Mouse (Mus musculus) midbrain, embryonic 16.5 days (tissue): ENCODE results near the gene Zfp655. TPM values are rescaled to one million over a fixed set of nuclear protein-coding genes. Genes with fewer than 3 reads are reported as not detected.
"Not testable (repeated sequence)": the region's sequence is repeated elsewhere in the genome, so short reads cannot be mapped to it uniquely, and the experiment has no call there.

Experiments used
- ATAC-seq: fragments of 200-750 bp; cut with Nextera tagmentation; 2 replicates; pipeline ENCODE4 v1.8.0; 2017; ENCODE audit warnings: moderate TSS enrichment
- H3K27ac ChIP-seq: fragments of 300-500 bp; sonication (generic); 2 replicates; pipeline ENCODE4 v1.5.1; 2014; ENCODE audit warnings: mild to moderate bottlenecking, low read length, mixed read lengths
- H3K27me3 ChIP-seq: fragments of 300-500 bp; sonication (generic); 2 replicates; pipeline ENCODE4 v1.6.1; 2014; ENCODE audit warnings: low read depth, low read length, mixed read lengths; ENCODE audit not compliant: control insufficient read depth, insufficient read depth
- H3K36me3 ChIP-seq: fragments of 300-500 bp; sonication (generic); 2 replicates; pipeline ENCODE4 v1.6.1; 2014; ENCODE audit warnings: mild to moderate bottlenecking, low read length, moderate library complexity, mixed read lengths; ENCODE audit not compliant: control insufficient read depth, insufficient read depth
- H3K4me1 ChIP-seq: fragments of 300-500 bp; sonication (generic); 2 replicates; pipeline ENCODE4 v1.6.1; 2014; ENCODE audit warnings: mild to moderate bottlenecking, low read length, mixed read lengths; ENCODE audit not compliant: control insufficient read depth, insufficient read depth
- H3K4me2 ChIP-seq: fragments of 300-500 bp; sonication (generic); 2 replicates; pipeline ENCODE4 v1.6.1; 2014; ENCODE audit warnings: mild to moderate bottlenecking, low read length, mixed read lengths
- H3K4me3 ChIP-seq: fragments of 300-500 bp; sonication (generic); 2 replicates; pipeline ENCODE4 v1.5.1; 2014; ENCODE audit warnings: low read depth, mild to moderate bottlenecking, low read length, moderate library complexity, mixed read lengths
- H3K9ac ChIP-seq: fragments of 300-500 bp; sonication (generic); 2 replicates; pipeline ENCODE4 v1.6.1; 2014; ENCODE audit warnings: low read depth, low read length, mixed read lengths
- H3K9me3 ChIP-seq: fragments of 300-500 bp; sonication (generic); replicated peaks from 2 replicates; pipeline ENCODE4 v1.6.1; 2014; ENCODE audit warnings: mild to moderate bottlenecking, low read length, mixed read lengths; ENCODE audit not compliant: control insufficient read depth, poor library complexity, severe bottlenecking
- WGBS: fragments of 180-500 bp; shearing (Covaris S2); extraction: QIAGEN DNeasy Blood & Tissue Kit; methylation state at CpG from one replicate; pipeline ENCODE4 v1.1.7; 2014; 5-methylcytosine and 5-hydroxymethylcytosine counted together
- polyA plus RNA-seq: library from polyadenylated mRNA; unstranded; fragments of >200 nt; fragmentation: Nextera tagmentation; extraction: Ambion mirVana; gene quantifications from 2 replicates; pipeline ENCODE4 v1.2.1, GENCODE M21; 2015

Zfp655 gene
- polyA plus RNA-seq, 1 experiment from 2014 or later, result 32.9 TPM

DNA sequence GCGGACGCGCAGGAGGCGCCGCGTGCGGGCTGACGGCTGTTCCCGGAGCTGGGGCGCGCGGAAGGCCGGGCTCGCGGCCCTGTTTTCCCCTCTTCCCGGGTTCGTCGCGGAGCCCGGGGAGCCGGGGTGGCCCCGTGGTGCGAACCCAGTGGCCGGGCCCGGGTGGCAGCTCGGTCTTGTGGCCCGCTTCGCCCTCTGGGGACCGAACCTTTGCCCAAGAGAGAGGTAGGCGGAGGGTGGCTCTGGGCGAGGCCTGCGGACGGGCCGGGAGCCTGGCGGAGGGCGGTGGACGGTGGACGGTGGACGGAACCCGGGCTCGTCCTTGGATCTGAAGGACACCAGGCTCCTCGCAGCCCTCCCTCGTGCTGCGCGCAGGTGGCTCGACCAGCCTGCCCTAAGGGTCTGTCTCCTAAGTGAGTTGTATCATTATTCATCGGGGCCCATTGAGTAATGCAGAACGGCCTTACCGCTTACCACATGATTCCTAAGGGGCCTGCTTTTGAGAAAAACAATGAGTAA is 437 bp downstream of the Zfp655 start:
- ATAC-seq, result peak; percentile 82
- WGBS, result under 1% methylated on average over 49 of the region's 49 CpGs

GRCm38 (mm10) chr5:145234636-145235035 is 3.1 kb downstream of the Zfp655 start:
- H3K4me3 ChIP-seq, result no peak overlapping the region
- H3K27me3 ChIP-seq, result no peaks in the 10 kb centered on the region
- ATAC-seq, result no peak
- no peak overlapping the region for H3K9ac ChIP-seq
- H3K4me1 ChIP-seq, result peaks cover 15% of the 10 kb centered on the region
- H3K9me3 ChIP-seq, result no peaks in the 10 kb centered on the region
- no peak overlapping the region for H3K4me2 ChIP-seq
- H3K27ac ChIP-seq, result no peak overlapping the region
- peaks cover 20% of the 10 kb centered on the region for H3K36me3 ChIP-seq

More for the DNA sequence above, 437 bp downstream of the Zfp655 start:
- Histone ChIP-seq H3K36me3 (peaks cover 5% of the 10 kb centered on the region), H3K27me3 (no peaks in the 10 kb centered on the region), H3K4me3 (peak overlapping the region; percentile 100), H3K9me3 (no peaks in the 10 kb centered on the region), H3K9ac (peak overlapping the region; percentile 98), H3K4me2 (peak overlapping the region; percentile 89), H3K27ac (peak overlapping the region; percentile 90), H3K4me1 (peaks cover 15% of the 10 kb centered on the region)

GRCm38 (mm10) chr5:145249520-145249919 is 18.0 kb downstream of the Zfp655 start:
- no peak overlapping the region for H3K4me2 ChIP-seq
- H3K4me3 ChIP-seq, result no peak overlapping the region
- no peaks in the 10 kb centered on the region for H3K27me3 ChIP-seq
- no peaks in the 10 kb centered on the region for H3K4me1 ChIP-seq
- no peak overlapping the region for H3K9ac ChIP-seq
- 93% methylated on average over 3 of the region's 3 CpGs for WGBS
- no peak for ATAC-seq
- no peaks in the 10 kb centered on the region for H3K9me3 ChIP-seq
- H3K36me3 ChIP-seq, result peaks cover 17% of the 10 kb centered on the region; the same call in 1 of the 2 replicates
- no peak overlapping the region for H3K27ac ChIP-seq

DNA sequence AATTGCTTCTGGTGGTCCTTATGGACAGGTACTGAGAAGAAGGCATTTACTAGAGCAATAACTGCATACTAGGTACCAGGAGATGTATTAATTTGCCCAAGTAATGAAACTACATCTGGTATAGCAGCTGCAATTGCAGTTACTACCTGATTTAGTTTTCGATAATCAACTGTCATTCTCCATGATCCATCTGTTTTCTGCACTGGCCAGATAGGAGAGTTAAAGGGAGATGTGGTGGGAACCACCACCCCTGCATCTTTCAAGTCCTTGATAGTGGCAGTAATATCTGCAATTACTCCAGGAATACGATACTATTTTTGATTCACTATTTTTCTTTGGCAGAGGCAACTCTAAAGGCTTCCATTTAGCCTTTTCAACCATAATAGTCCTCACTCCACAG is 42.1 kb downstream of the Zfp655 start:
- ATAC-seq, H3K4me3 ChIP-seq, H3K4me2 ChIP-seq, H3K36me3 ChIP-seq, H3K4me1 ChIP-seq, H3K9ac ChIP-seq, H3K27ac ChIP-seq, H3K9me3 ChIP-seq, H3K27me3 ChIP-seq: not testable (repeated sequence)
- 83% methylated on average over 2 of the region's 2 CpGs for WGBS

DNA sequence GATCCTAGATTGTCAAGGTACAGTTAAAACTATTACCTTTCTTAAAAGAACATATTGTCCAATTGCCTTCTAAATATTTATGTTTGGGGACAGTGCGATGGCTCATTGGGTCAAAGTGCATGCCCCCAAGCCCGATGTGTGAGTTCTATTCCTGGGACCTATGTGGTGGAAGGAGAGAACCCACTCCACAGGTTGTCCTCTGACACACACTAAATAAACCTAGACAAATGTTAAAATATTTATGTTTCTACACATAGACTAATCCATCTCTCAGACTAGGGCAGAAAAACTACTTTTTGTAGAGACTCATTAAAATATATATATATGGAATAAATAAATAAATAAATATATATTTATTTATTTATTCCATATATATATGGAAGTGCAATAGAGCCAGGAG is 48.4 kb downstream of the Zfp655 start:
- H3K4me3 ChIP-seq, result peak overlapping the region; percentile 79
- H3K4me1 ChIP-seq, result peaks cover 12% of the 10 kb centered on the region
- no peak overlapping the region for H3K4me2 ChIP-seq
- H3K9ac ChIP-seq, result no peak overlapping the region
- WGBS, result 88% methylated on average over 2 of the region's 2 CpGs
- no peaks in the 10 kb centered on the region for H3K27me3 ChIP-seq
- no peaks in the 10 kb centered on the region for H3K9me3 ChIP-seq
- ATAC-seq, result peak; percentile 64
- H3K27ac ChIP-seq, result no peak overlapping the region
- H3K36me3 ChIP-seq, result peaks cover 20% of the 10 kb centered on the region

DNA sequence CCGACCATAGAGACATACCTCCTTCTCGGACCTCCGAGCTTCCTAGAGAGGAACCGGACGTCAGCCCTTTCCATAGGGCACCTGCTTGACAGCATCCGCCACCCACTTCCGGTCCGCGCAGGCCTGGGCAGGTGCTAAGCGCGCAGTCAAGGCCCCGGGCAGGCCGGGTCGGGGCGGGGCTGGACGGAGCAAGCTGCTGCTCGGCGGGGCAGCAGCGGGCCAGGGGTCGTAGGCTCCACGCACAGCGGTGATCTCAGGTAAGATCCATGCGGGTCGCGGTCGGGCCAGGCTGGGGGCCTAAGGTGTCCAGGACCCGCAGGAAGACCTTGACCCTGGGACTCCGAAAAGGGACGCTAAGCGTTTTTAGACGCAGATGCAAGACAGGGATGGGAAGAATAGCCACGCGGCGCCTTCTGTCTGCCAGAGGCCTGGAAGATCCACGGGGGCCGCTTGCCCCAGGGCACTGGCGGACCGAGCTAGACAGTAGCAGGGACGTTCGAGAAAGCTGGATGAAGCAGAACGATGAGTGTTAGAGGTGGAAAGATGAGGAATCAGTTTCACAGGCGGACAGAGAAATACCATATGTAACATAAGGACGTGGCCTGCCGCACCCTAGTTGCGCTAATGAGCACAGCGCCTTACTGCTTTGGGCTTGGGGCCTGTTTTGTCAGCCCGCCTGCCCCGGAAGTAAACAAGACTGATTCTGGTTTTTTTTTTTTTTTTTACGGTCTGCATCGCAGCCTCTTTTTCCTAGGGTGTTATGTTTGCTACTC is 49.0 kb downstream of the Zfp655 start, which contains the start of gene Zscan25:
Zscan25 (plus strand) TSS at position 130 of the 773 bp plus-strand sequence.
- Histone ChIP-seq H3K9me3 (no peaks in the 10 kb centered on the region), H3K4me3 (peak within 1 kb of the TSS; percentile 79), H3K27ac (peak within 1 kb of the TSS; percentile 84), H3K36me3 (peaks cover 24% of the 10 kb centered on the region), H3K9ac (peak within 1 kb of the TSS; percentile 95), H3K27me3 (no peaks in the 10 kb centered on the region), H3K4me2 (peak within 1 kb of the TSS; percentile 94), H3K4me1 (peaks cover 12% of the 10 kb centered on the region)
- WGBS, result under 1% methylated on average over 50 of the region's 50 CpGs
- ATAC-seq, result peak; percentile 99

DNA sequence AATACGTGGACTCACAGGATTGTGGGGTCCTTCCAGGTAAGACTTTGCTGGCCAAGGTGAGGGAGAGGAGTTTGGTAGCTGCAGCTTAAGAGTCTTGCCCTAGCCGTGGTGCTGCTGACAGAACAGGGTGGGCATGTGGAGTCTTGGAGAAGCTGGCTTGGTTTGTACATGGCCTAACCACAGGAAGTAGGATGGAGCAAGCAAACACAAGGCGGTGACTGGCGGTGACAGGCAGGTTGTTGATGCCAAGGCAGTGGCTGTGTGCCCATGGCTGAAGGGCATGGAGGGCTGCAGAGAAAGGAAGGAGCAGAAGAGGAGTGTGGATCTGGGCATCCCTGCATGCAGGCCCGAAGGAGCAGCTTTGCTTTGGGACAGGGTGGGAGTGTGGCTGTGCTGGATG is 56.9 kb downstream of the Zfp655 start:
- H3K27me3 ChIP-seq, result no peaks in the 10 kb centered on the region
- no peaks in the 10 kb centered on the region for H3K4me1 ChIP-seq
- no peaks in the 10 kb centered on the region for H3K9me3 ChIP-seq
- 99% methylated on average over 5 of the region's 5 CpGs for WGBS
- no peak for ATAC-seq
- H3K4me3 ChIP-seq, result no peak overlapping the region
- H3K4me2 ChIP-seq, result no peak overlapping the region
- H3K9ac ChIP-seq, result no peak overlapping the region
- no peak overlapping the region for H3K27ac ChIP-seq
- H3K36me3 ChIP-seq, result peaks cover 70% of the 10 kb centered on the region

DNA sequence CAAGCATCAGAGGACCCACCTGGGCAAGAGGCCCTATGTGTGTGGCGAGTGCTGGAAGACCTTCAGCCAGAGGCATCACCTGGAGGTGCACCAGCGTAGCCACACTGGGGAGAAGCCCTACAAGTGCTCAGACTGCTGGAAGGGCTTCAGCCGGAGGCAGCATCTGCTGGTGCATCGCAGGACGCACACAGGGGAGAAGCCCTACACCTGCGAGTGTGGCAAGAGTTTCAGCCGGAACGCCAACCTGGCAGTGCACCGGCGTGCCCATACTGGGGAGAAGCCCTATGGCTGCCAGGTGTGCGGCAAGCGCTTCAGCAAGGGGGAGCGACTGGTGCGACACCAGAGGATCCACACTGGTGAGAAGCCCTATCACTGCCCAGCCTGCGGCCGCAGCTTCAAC is 59.2 kb downstream of the Zfp655 start:
- no peak overlapping the region for H3K9ac ChIP-seq
- no peaks in the 10 kb centered on the region for H3K4me1 ChIP-seq
- 98% methylated on average over 15 of the region's 16 CpGs for WGBS
- no peak overlapping the region for H3K4me2 ChIP-seq
- H3K27me3 ChIP-seq, result no peaks in the 10 kb centered on the region
- no peak overlapping the region for H3K27ac ChIP-seq
- no peaks in the 10 kb centered on the region for H3K9me3 ChIP-seq
- ATAC-seq, result no peak
- peaks cover 56% of the 10 kb centered on the region for H3K36me3 ChIP-seq
- H3K4me3 ChIP-seq, result no peak overlapping the region

DNA sequence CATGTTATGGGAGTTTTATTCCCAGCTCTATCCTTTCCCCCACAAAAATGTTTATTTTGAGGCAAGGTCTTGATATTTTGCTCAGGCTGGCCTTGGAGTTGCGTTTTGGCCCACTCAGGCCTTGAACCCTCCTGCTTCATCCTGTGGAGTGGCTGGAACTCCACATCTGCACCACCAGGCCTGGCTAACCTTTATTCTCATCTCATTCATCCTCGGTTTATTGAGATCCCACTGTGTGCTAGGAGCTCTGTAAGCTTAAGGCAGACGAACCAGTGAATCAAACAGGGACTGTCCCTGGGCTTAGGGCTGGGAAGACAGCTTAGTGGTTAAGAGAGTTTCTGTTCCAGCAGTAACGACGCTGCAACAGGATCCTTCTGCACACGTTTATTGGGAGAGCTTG is 60.9 kb downstream of the Zfp655 start:
- Histone ChIP-seq H3K9me3 (no peaks in the 10 kb centered on the region), H3K4me1 (no peaks in the 10 kb centered on the region), H3K36me3 (peaks cover 46% of the 10 kb centered on the region), H3K27ac (no peak overlapping the region), H3K4me3 (no peak overlapping the region), H3K27me3 (no peaks in the 10 kb centered on the region), H3K4me2 (no peak overlapping the region), H3K9ac (no peak overlapping the region)
- WGBS, result 96% methylated on average over 6 of the region's 6 CpGs
- no peak for ATAC-seq
